Mouse (Mus musculus) ES-E14 (cell line): ENCODE measurements around the gene Clstn2. TPM values are rescaled to one million over a fixed set of nuclear protein-coding genes. Genes with fewer than 3 reads are reported as not detected.

ENCODE experiments used
- DNase-seq: peaks from one replicate; pipeline ENCODE4 v3.0.0-alpha.2; 2013; ENCODE audit warnings: low read depth, low spot score
- H3K27ac ChIP-seq: 2 replicates; pipeline ENCODE4 v1.5.1; 2012; ENCODE audit warnings: low read depth, mild to moderate bottlenecking, low read length, moderate library complexity, mixed read lengths; ENCODE audit not compliant: poor library complexity, insufficient read depth, severe bottlenecking
- H3K36me3 ChIP-seq: 2 replicates; pipeline ENCODE4 v1.6.1; 2012; ENCODE audit warnings: mild to moderate bottlenecking, low read length, moderate library complexity, mixed read lengths; ENCODE audit not compliant: control insufficient read depth, poor library complexity, insufficient read depth, severe bottlenecking
- H3K4me1 ChIP-seq, 2 experiments: fragments of 150-350 bp in 1 of 2; sonication (generic) in 1 of 2; 2 replicates each; pipeline ENCODE4 v1.6.1; 2012; ENCODE audit warnings: low read length in 2 of 2, mild to moderate bottlenecking in 1 of 2, mixed read lengths in 1 of 2; ENCODE audit not compliant: control insufficient read depth in 2 of 2, insufficient read depth in 2 of 2, poor library complexity in 1 of 2
- H3K4me3 ChIP-seq, 2 experiments: fragments of 150-350 bp in 1 of 2; sonication (generic) in 1 of 2; 2 replicates each; pipeline ENCODE4 v1.5.1; 2012; ENCODE audit warnings: low read length in 2 of 2, low read depth in 1 of 2, mild to moderate bottlenecking in 1 of 2, mixed read lengths in 1 of 2; ENCODE audit not compliant: insufficient read depth in 1 of 2, poor library complexity in 1 of 2, severe bottlenecking in 1 of 2
- H3K9ac ChIP-seq: 2 replicates; pipeline ENCODE4 v1.6.1; 2012; ENCODE audit warnings: low read depth, mild to moderate bottlenecking, low read length, mixed read lengths; ENCODE audit not compliant: poor library complexity, insufficient read depth, severe bottlenecking
- H3K9me3 ChIP-seq: fragments of 150-350 bp; sonication (generic); 2 replicates; pipeline ENCODE4 v1.6.1; 2012; ENCODE audit warnings: low read depth, mild to moderate bottlenecking, low read length; ENCODE audit not compliant: control insufficient read depth, insufficient read depth
- CHD2 ChIP-seq: IDR thresholded peaks from 2 replicates; pipeline ENCODE4 v1.6.1; 2014; ENCODE audit warnings: mild to moderate bottlenecking, low read depth, low read length, inconsistent platforms
- HCFC1 ChIP-seq: IDR thresholded peaks from 2 replicates; pipeline ENCODE4 v1.6.1; 2012; ENCODE audit warnings: low read length, inconsistent platforms, borderline replicate concordance; ENCODE audit not compliant: insufficient read depth
- MAFK ChIP-seq: IDR thresholded peaks from 2 replicates; pipeline ENCODE4 v1.6.1; 2014; ENCODE audit warnings: mild to moderate bottlenecking, low read depth, low read length, inconsistent platforms; ENCODE audit not compliant: insufficient read depth
- ZC3H11A ChIP-seq: IDR thresholded peaks from 2 replicates; pipeline ENCODE4 v1.6.1; 2012; ENCODE audit warnings: low read depth, mild to moderate bottlenecking, inconsistent platforms, low read length, borderline replicate concordance
- ZNF384 ChIP-seq: IDR thresholded peaks from 2 replicates; pipeline ENCODE4 v1.6.1; 2012; ENCODE audit warnings: low read depth, low read length, inconsistent platforms
- in situ Hi-C, 2 experiments: fragments of 600-800 bp; cut with MboI; formaldehyde crosslinking; loops; one replicate each; pipeline ENCODE4 v1.15.1; 2025; ENCODE audit warnings: low sequenced_read_pairs in 2 of 2, inconsistent platforms in 1 of 2; ENCODE audit not compliant: unreplicated experiment in 2 of 2
- total RNA-seq: library from RNA; depleted of rRNA; stranded (reverse); fragments of 300-350 nt; gene quantifications from 2 replicates; pipeline ENCODE4 v1.2.3, GENCODE M21; 2012

Gene Clstn2
- total RNA-seq, 1 experiment: 0.89 TPM

DNA sequence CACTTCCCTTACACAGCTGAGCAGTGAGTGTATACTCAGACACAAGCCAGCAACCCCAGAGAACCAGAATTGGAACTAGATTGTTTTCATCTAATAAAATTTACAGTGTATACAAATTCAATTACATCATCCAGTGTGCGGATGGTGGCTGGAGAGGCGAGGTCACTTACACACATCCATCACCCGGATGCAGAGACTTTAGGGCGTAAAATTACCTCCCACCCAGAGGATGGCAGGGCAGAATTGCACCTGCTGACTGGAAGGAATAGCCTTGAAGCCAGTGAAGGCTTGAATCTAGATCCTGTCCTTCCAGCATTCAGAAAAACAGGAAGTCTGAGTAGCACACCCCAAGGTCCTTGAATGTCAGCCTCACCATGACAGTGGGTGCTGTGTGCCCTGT is 113.7 kb downstream of the Clstn2 start:
- no peak for TF ChIP-seq ZNF384
- TF ChIP-seq ZC3H11A: no peak
- TF ChIP-seq CHD2: no peak
- no peak for TF ChIP-seq MAFK
- TF ChIP-seq HCFC1: no peak
- H3K27ac ChIP-seq: no peak overlapping the region

DNA sequence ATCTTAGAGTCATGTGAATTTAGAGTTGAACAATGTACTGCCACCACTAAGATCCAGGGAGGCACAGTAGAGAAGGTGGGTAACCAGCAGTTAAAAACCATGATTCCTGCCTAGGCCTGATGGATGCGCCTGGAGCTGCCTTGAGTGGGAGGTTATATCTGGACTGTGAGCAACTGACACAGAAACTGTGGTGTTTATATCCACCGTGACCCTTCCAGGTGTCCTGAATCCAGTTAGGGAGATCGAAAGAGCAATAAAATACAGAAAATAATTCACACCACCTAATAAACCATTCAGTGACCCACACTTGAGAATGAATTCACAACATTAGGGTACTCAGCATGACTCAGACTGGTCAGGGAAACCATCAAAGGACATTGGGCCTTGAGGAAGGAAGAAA is 141.6 kb downstream of the Clstn2 start:
- H3K4me1 ChIP-seq: no peaks in the 10 kb centered on the region
- H3K4me3 ChIP-seq: no peak overlapping the region
- no peaks in the 10 kb centered on the region for H3K9me3 ChIP-seq
- no peaks in the 10 kb centered on the region for H3K36me3 ChIP-seq
- no peak overlapping the region for H3K27ac ChIP-seq
- in situ Hi-C loops: no loop called here
- DNase-seq: no peak
- TF ChIP-seq HCFC1: no peak
- TF ChIP-seq ZC3H11A: no peak
- no peak for TF ChIP-seq ZNF384
- TF ChIP-seq MAFK: no peak
- no peak for TF ChIP-seq CHD2
- no peak overlapping the region for H3K9ac ChIP-seq

More for the DNA sequence above, 113.7 kb downstream of the Clstn2 start:
- Histone ChIP-seq H3K4me1 (no peaks in the 10 kb centered on the region), H3K9me3 (no peaks in the 10 kb centered on the region), H3K4me3 (no peak overlapping the region), H3K36me3 (no peaks in the 10 kb centered on the region), H3K9ac (no peak overlapping the region)
- in situ Hi-C loops: no loop called here
- no peak for DNase-seq

DNA sequence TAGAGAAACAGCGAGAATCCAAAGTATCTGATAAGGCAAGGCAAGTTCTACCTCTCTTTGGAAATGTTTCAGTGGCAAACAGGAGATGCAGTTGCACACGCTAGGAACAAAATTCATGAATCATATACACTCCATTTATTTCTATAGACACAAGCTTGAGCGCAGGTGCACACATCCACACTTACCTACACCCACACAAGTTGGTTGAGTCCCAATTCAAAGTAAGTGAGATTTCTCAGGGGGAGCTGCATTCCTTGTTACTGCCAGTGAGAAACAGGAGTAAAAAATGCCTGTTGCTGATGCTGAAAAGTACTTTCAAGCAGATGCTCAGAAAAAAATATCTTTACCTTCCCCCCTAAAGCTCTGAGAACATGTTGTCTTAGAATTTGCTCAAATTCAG is 149.6 kb downstream of the Clstn2 start:
- TF ChIP-seq MAFK (no peak), CHD2 (no peak), ZNF384 (no peak), HCFC1 (no peak), ZC3H11A (no peak)
- no peak overlapping the region for H3K4me3 ChIP-seq
- no peak for DNase-seq
- no peak overlapping the region for H3K27ac ChIP-seq
- no peaks in the 10 kb centered on the region for H3K4me1 ChIP-seq
- in situ Hi-C loops: no loop called here
- H3K9me3 ChIP-seq: no peaks in the 10 kb centered on the region
- no peaks in the 10 kb centered on the region for H3K36me3 ChIP-seq
- no peak overlapping the region for H3K9ac ChIP-seq

DNA sequence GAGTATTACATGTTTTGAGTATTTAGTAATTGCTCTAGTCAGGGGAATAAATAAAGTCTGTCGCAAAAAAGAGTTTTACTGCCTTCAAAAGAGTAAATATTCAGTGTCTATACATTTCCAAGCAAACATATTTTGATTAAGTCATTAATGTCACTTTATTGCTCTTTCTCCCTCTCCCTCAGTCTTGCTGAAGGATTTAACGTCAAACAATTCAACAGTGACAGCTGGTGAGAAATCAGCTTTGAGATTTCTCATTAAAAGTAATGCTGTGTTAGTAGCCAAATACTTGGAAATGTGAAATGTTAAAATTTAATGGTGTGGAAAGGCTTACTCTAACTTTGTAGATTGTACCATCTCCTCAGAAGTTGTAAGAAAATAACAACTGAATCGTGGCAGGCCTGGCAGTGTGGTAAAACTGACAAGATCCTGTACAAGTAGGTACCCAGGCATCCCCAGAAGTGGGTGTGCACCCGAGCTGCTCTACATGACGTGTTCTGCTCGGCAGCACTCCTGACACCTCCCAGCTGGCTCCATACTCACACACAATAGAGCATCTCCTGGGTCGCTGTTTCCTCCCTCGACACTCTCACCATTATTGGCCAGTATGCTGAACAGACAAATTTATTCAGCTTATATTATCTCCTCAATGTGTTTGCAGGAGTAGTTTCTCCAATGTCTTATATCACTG is 165.8 kb downstream of the Clstn2 start:
- Histone ChIP-seq H3K36me3 (no peaks in the 10 kb centered on the region), H3K27ac (no peak overlapping the region), H3K4me1 (no peaks in the 10 kb centered on the region), H3K9me3 (no peaks in the 10 kb centered on the region), H3K4me3 (no peak overlapping the region), H3K9ac (no peak overlapping the region)
- in situ Hi-C loops: no loop called here
- TF ChIP-seq HCFC1: no peak
- no peak for TF ChIP-seq CHD2
- no peak for TF ChIP-seq MAFK
- no peak for TF ChIP-seq ZC3H11A
- TF ChIP-seq ZNF384: no peak
- DNase-seq: no peak

DNA sequence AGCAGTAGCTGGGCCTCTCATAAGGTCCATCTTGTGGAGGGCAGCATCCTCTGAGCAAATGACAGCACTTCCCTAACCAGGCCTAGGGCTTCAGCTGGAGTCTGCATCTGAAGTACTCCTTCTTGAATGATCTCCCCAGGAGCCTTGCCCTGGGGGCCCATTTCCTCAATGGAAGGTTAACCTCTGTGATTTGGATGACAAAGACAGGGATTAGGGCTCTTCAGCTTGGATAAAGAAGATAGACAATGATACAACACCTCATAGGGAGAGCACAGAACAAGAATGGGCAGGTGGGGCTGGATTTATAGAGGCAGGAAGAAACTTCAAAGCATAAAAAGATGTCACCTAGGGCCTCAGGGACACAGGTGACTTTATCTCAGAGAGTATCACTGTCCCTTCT is 180.1 kb downstream of the Clstn2 start:
- Histone ChIP-seq H3K9me3 (no peaks in the 10 kb centered on the region), H3K4me3 (no peak overlapping the region), H3K4me1 (peaks cover 0 to 2% of the 10 kb centered on the region in 2 experiments; a peak in 1 of 4 replicates), H3K9ac (no peak overlapping the region), H3K36me3 (no peaks in the 10 kb centered on the region), H3K27ac (no peak overlapping the region)
- in situ Hi-C loops: no loop called here
- TF ChIP-seq HCFC1 (no peak), CHD2 (0 out of 2 replicates have a peak, but pooled peaks have one; percentile 26), MAFK (0 out of 2 replicates have a peak, but pooled peaks have one; percentile 6), ZNF384 (no peak), ZC3H11A (no peak)
- peak; percentile 93 for DNase-seq
